Mouse (Mus musculus): Measurements from ENCODE around the gene Pgm5. TPM values are rescaled to one million over a fixed set of nuclear protein-coding genes. Genes with fewer than 3 reads are reported as not detected.

The Pgm5 gene
- total RNA-seq, 2 experiments from 2014 or later = 4.4 TPM

GRCm38 (mm10) chr19:24677242-24677984 is 184.2 kb downstream of the Pgm5 start:
- Histone ChIP-seq H3K27ac (peak overlapping the region; percentile 64; the same call in 1 of the 2 replicates), H3K4me3 (no peak overlapping the region)
- no peak for DNase-seq (ENCODE audit: low spot score in 2 of 2)
- TF ChIP-seq CTCF (conservative IDR thresholded peaks at IDR 0.05) = no peak

DNA sequence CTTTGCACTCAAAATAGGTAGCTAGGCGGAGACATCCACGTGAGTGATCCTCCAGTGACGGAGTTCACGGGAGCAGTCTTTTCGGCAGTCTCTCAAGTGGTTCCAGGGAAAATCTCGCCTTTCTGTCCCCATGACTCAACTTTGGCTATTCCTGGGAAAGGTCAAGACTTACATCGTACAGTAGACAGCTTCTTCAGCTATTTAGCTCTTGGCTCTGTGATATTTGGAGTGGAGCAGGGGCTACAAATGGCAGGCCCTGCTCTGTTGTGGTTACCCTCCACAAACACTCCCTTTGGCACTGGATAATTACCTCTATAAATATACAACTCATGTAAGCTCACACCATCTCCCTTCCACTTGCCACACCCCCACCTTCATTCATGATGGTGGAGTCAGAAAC is 185.2 kb downstream of the Pgm5 start:
- no peak for TF ChIP-seq CTCF (conservative IDR thresholded peaks at IDR 0.05)
- DNase-seq (ENCODE audit: low spot score in 2 of 2) = no peak
- Histone ChIP-seq H3K27ac (no peak overlapping the region), H3K4me3 (no peak overlapping the region)

GRCm38 (mm10) chr19:24673762-24674161 is 187.9 kb downstream of the Pgm5 start, which contains the start of gene Tmem252:
TSS of gene Tmem252 (plus strand) at chr19:24674008.
- Histone ChIP-seq H3K4me3 (no peak within 1 kb of the TSS), H3K27ac (peak within 1 kb of the TSS; percentile 57)
- no peak for TF ChIP-seq CTCF (conservative IDR thresholded peaks at IDR 0.05)
- DNase-seq (ENCODE audit: low spot score in 2 of 2) = no peak

- no peak for TF ChIP-seq CTCF (conservative IDR thresholded peaks at IDR 0.05)
- Histone ChIP-seq H3K27ac (peak overlapping the region; percentile 21; the same call in 1 of the 2 replicates), H3K4me3 (no peak overlapping the region)
- DNase-seq (ENCODE audit: low spot score in 2 of 2) = peak in 1 of 2 experiments; percentile 28
Observed at GRCm38 (mm10) chr19:24673331-24673730, 188.3 kb downstream of the Pgm5 start.

GRCm38 (mm10) chr19:24672366-24672960 is 189.2 kb downstream of the Pgm5 start:
- H3K27ac ChIP-seq = peak overlapping the region; percentile 55

DNA sequence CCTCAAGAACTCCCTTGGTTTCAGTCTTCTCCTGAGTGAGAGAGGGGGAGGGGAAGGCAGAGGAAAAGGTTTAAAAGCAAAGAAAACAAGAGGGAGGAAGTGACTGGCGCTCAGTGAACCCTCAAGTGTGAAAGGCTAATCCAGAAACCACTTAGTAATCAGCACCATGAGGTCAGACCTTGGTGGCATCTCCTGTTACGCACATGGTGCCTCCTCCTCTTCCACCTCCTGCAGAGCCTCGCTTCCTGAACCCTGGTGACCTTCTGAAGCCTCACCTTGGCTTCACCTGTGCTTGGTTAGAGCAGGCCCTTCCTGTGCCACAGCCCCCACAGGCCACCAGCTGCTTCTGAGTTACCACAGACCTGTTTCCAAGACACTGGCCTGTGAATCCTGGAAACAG is 190.1 kb downstream of the Pgm5 start:
- no peak overlapping the region for H3K4me3 ChIP-seq
- no peak for DNase-seq (ENCODE audit: low spot score in 2 of 2)
- TF ChIP-seq CTCF (conservative IDR thresholded peaks at IDR 0.05) = no peak
- H3K27ac ChIP-seq = peak overlapping the region; percentile 55

More at GRCm38 (mm10) chr19:24672366-24672960, 189.2 kb downstream of the Pgm5 start:
- no peak overlapping the region for H3K4me3 ChIP-seq
- DNase-seq (ENCODE audit: low spot score in 2 of 2) = no peak
- no peak for TF ChIP-seq CTCF (conservative IDR thresholded peaks at IDR 0.05)

DNA sequence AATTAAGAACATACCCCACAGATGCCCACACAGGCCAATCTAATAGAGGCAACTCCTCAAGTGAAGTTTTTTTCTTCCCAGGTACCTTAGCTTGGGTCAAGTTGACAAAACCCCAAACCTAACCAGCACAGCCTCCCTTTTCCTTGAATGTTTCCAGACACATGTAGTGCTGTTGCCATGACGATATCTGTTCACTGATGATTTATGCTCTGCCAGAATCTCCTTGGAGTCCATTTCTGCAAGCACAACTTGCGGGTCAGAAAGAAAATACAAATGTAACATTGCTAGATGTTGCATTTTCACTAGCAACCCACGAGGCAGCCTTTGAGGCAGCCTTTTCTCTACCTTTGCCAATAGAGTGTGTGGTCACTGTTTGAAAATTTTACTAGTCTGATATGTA is 194.1 kb downstream of the Pgm5 start:
- Histone ChIP-seq H3K27ac (peak overlapping the region; percentile 14; the same call in 1 of the 2 replicates), H3K4me3 (no peak overlapping the region)
- no peak for TF ChIP-seq CTCF (conservative IDR thresholded peaks at IDR 0.05)
- DNase-seq (ENCODE audit: low spot score in 2 of 2) = no peak

DNA sequence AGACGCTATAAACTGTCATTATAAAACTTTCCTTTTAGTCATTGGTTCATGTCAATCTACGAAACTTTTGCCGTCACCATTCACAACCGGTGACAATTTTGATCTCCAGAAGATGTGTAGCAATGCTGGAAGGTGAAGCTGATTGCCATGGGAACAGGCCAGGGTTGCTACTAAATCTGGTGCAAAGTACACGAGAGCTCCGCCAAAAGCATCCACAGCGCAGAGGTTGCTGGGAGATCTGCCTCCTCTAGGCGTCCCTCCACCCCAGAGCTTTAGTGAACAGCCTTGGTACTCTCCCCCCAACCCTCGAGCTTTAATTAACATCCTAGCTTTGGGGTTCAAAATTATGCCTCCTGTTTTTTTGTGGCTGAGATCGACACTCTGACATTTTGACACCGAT is 195.9 kb downstream of the Pgm5 start:
- H3K27ac ChIP-seq = 0 out of 2 replicates have a peak overlapping the region, but pooled peaks have one; percentile 28
- DNase-seq (ENCODE audit: low spot score in 2 of 2) = peak in 1 of 2 experiments; percentile 34
- no peak overlapping the region for H3K4me3 ChIP-seq

DNA sequence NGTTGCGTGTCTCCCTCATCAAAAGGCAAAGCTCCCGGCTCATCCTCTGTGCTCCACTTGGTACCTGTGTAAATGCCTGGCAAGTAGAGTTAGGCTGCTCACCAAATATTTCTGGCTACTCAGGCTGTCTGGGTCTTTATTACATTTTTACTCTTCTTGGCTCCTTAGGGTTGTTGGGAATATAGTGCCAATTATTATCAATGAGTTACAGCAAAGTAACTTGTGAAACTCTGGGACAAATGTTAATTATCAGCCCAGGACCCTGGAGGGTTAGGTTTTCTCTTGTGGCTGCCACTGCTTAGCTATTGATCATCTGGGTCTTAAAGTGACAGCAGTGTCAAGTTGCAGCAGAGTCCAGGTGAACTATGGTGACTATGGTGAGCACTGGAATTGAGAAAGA is 199.3 kb downstream of the Pgm5 start:
- no peak for DNase-seq (ENCODE audit: low spot score in 2 of 2)
- no peak overlapping the region for H3K4me3 ChIP-seq

More for the DNA sequence above, 195.9 kb downstream of the Pgm5 start:
- no peak for TF ChIP-seq CTCF (conservative IDR thresholded peaks at IDR 0.05)

DNA sequence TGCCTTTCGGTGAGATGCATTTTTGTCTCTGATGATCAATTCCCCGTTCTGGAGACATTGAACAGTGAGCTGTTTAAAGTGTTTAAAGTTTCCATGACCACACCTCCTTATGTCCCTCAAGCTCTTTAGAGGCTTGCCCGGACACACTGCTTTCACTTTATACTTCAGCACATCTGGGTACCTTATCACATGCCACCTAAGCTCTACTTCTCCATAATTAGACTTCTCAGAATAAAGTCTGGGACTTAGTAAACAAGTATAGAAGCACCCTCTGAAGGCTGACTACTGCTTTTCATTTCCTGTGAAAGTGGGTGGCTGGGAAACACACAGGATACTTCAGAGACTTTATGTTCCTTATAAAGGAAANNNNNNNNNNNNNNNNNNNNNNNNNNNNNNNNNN is 204.7 kb downstream of the Pgm5 start:
- H3K4me3 ChIP-seq = no peak overlapping the region
- no peak for TF ChIP-seq CTCF (conservative IDR thresholded peaks at IDR 0.05)
- no peak for DNase-seq (ENCODE audit: low spot score in 2 of 2)
- peak overlapping the region; percentile 23; the same call in 1 of the 2 replicates for H3K27ac ChIP-seq

More for the DNA sequence above, 199.3 kb downstream of the Pgm5 start:
- H3K27ac ChIP-seq = no peak overlapping the region
- TF ChIP-seq CTCF (conservative IDR thresholded peaks at IDR 0.05) = no peak

GRCm38 (mm10) chr19:24653230-24653799 is 208.3 kb downstream of the Pgm5 start:
- peak overlapping the region; percentile 67 for H3K27ac ChIP-seq
- TF ChIP-seq CTCF (conservative IDR thresholded peaks at IDR 0.05) = peak; percentile 30
- H3K4me3 ChIP-seq = no peak overlapping the region
- DNase-seq (ENCODE audit: low spot score in 2 of 2) = no peak

DNA sequence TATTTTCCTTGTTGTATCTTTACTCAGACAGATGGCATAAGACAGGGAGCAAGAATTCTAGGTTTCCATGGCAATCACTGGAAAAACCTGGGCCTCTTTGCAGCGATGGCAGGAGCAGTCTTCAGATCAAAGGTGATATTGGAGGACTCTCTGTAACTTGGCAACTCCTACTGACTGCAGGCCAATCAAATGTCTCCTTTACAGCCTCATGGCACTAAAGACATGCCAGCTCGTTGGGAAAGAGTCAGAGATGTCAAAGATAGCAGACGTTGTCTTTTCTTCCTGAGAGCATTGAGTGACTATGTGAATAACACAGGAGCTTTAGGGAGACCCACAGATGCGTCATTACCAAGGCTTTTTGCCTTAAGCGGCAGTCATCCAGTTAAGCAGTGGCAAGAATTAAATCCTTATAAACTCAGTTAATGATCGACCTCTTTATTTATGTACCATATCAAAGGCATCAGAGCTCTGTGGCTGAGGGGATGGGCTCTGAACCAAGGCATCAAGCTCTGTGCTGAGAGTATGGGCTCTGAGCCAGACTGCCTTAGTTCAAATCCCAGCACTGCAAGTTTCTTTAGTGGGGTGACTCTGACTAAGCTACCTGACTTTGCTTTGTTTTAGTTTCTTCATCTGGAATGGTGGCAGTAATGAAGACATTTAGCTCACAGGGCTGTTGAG is 209.2 kb downstream of the Pgm5 start:
- no peak for DNase-seq (ENCODE audit: low spot score in 2 of 2)
- no peak for TF ChIP-seq CTCF (conservative IDR thresholded peaks at IDR 0.05)
- Histone ChIP-seq H3K4me3 (no peak overlapping the region), H3K27ac (peak overlapping the region; percentile 51; the same call in 1 of the 2 replicates)

DNA sequence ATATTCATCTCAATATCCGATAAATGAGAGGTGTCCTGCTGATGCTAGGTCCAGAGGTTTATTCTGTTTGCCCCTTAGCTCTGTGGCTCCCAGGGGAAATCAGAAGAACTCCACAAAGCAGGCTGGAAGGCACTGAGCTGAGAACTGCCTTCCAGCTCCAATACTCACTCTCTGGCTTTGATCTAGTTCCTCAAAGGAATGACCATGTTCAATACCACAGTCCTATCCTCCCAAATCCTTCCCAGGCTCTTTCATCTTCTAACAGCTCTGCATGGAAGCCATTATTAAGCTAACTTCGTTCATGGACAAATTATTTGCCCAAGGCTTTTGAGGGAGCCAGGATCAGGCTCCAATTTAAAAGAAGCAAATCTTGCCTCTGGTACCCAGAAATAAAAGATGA is 210.1 kb downstream of the Pgm5 start:
- no peak for TF ChIP-seq CTCF (conservative IDR thresholded peaks at IDR 0.05)
- no peak overlapping the region for H3K4me3 ChIP-seq
- no peak for DNase-seq (ENCODE audit: low spot score in 2 of 2)
- no peak overlapping the region for H3K27ac ChIP-seq

All from layer of hippocampus, adult 2 months (tissue).